In genomic region chr3:53463046-53463764, GRCm38 (mm10) we compare ENCODE assay signal across 8 mouse cellular contexts. TPM values are rescaled to one million over a fixed set of nuclear protein-coding genes. Genes with fewer than 3 reads are reported as not detected.
A peak's percentile ranks its signal among the peaks of the same experiment; 100 is the strongest.
DNase-seq lines count a peak whose midpoint lies in the region; ATAC-seq and TF ChIP-seq lines count a peak whose summit lies in the region.

TSS of gene Nhlrc3 (minus strand) at chr3:53463332.
TSS of gene Proser1 (plus strand) at chr3:53463666.

- H3K9me3 ChIP-seq in heart, embryonic 11.5 days (replicated peaks; ENCODE audit: control insufficient read depth, low read length): no peaks in the 10 kb centered on the region
- H3K9me3 ChIP-seq in kidney, embryonic 16.5 days (ENCODE audit: low read length): no peaks in the 10 kb centered on the region

- H3K79me2 ChIP-seq in liver, adult 2 months (ENCODE audit: control insufficient read depth, insufficient read depth, low read length): peaks cover 28% of the 10 kb centered on the region; the same call in 1 of the 2 replicates
- H3K79me2 ChIP-seq in myocyte (ENCODE audit: control insufficient read depth, insufficient read depth): peaks cover 63% of the 10 kb centered on the region

- WGBS in heart, embryonic 11.5 days (ENCODE audit: insufficient replicate concordance): under 1% methylated on average over 52 of the region's 52 CpGs
- WGBS in kidney, embryonic 16.5 days: under 1% methylated on average over 52 of the region's 52 CpGs
- WGBS in liver, adult 2 months: under 1% methylated on average over 52 of the region's 52 CpGs

- peak; percentile 93 for ATAC-seq in erythroblast, adult 5-6 weeks (replicated peaks; ENCODE audit: low FRiP score, poor library complexity, severe bottlenecking)
- peak; percentile 94 for ATAC-seq in heart, embryonic 11.5 days (replicated peaks; ENCODE audit: insufficient number of reproducible peaks, low FRiP score, low TSS enrichment)
- ATAC-seq in kidney, embryonic 16.5 days (ENCODE audit: low FRiP score, low TSS enrichment): peak; percentile 99

- DNase-seq in B cell, adult 2 months: peak; percentile 93 to 95
- peak; percentile 100 for DNase-seq in brain, adult 2 months (ENCODE audit: low read depth, low spot score)
- peak; percentile 93 for DNase-seq in liver, adult 2 months (ENCODE audit: extremely low read depth, low read depth, low spot score)
- DNase-seq in splenic B cell, adult 2 months (ENCODE audit: low read depth, low spot score): peak; percentile 98

- H3K4me2 ChIP-seq in heart, embryonic 11.5 days: peak within 1 kb of the TSS; percentile 66
- H3K4me2 ChIP-seq in kidney, embryonic 16.5 days (replicated peaks; ENCODE audit: low read depth, low read length): peak within 1 kb of the TSS; percentile 86
- H3K4me2 ChIP-seq in myocyte (ENCODE audit: low read depth): peak within 1 kb of the TSS; percentile 89

- H3K36me3 ChIP-seq in heart, embryonic 11.5 days (ENCODE audit: control insufficient read depth, insufficient read depth, low read length): peaks cover 2% of the 10 kb centered on the region; the same call in 1 of the 2 replicates
- H3K36me3 ChIP-seq in kidney, embryonic 16.5 days (ENCODE audit: insufficient read depth, low read length): peaks cover 14% of the 10 kb centered on the region; the same call in 1 of the 2 replicates
- peaks cover 3% of the 10 kb centered on the region; the same call in 1 of the 2 replicates for H3K36me3 ChIP-seq in liver, adult 2 months (ENCODE audit: control insufficient read depth, insufficient read depth, low read length)
- H3K36me3 ChIP-seq in myocyte (ENCODE audit: control insufficient read depth, insufficient read depth): no peaks in the 10 kb centered on the region
- no peaks in the 10 kb centered on the region for H3K36me3 ChIP-seq in splenic B cell, adult 2 months (ENCODE audit: control insufficient read depth, insufficient read depth, low read length, poor library complexity, severe bottlenecking)

- H3ac ChIP-seq in myocyte (ENCODE audit: control insufficient read depth, insufficient read length): peak within 1 kb of the TSS; percentile 21

- H3K4me1 ChIP-seq in heart, embryonic 11.5 days (ENCODE audit: control insufficient read depth, insufficient read depth, low read length): peaks cover 17% of the 10 kb centered on the region
- peaks cover 27% of the 10 kb centered on the region for H3K4me1 ChIP-seq in kidney, embryonic 16.5 days (ENCODE audit: insufficient read depth, low read length)
- H3K4me1 ChIP-seq in liver, adult 2 months (ENCODE audit: control insufficient read depth, insufficient read depth, low read length): peaks cover 11% of the 10 kb centered on the region

- peak within 1 kb of the TSS; percentile 96 for H3K4me3 ChIP-seq in heart, embryonic 11.5 days (ENCODE audit: low read depth, low read length)
- H3K4me3 ChIP-seq in kidney, embryonic 16.5 days (ENCODE audit: low read length): peak within 1 kb of the TSS; percentile 82
- H3K4me3 ChIP-seq in liver, adult 2 months (ENCODE audit: insufficient read depth, low read depth, low read length): peak within 1 kb of the TSS; percentile 91
- peak within 1 kb of the TSS; percentile 93 for H3K4me3 ChIP-seq in myocyte

- no peaks in the 10 kb centered on the region for H3K27me3 ChIP-seq in heart, embryonic 11.5 days (ENCODE audit: control insufficient read depth, insufficient read depth, low read length)
- H3K27me3 ChIP-seq in kidney, embryonic 16.5 days (ENCODE audit: insufficient read depth, low read length): no peaks in the 10 kb centered on the region
- H3K27me3 ChIP-seq in liver, adult 2 months (ENCODE audit: control insufficient read depth, insufficient read depth, low read length): no peaks in the 10 kb centered on the region
- no peaks in the 10 kb centered on the region for H3K27me3 ChIP-seq in myocyte (ENCODE audit: control insufficient read depth, insufficient read depth, insufficient read length)
- no peaks in the 10 kb centered on the region for H3K27me3 ChIP-seq in splenic B cell, adult 2 months (ENCODE audit: control insufficient read depth, insufficient read depth, low read length, poor library complexity, severe bottlenecking)

- peak within 1 kb of the TSS; percentile 73 for H3K27ac ChIP-seq in heart, embryonic 11.5 days (ENCODE audit: low read depth, low read length)
- H3K27ac ChIP-seq in kidney, embryonic 16.5 days (ENCODE audit: low read length): peak within 1 kb of the TSS; percentile 93
- H3K27ac ChIP-seq in liver, adult 2 months (replicated peaks; ENCODE audit: insufficient read depth, low read depth, low read length): peak within 1 kb of the TSS; percentile 92

- TF ChIP-seq CTCF in liver, adult 2 months (IDR thresholded peaks at IDR 0.05; ENCODE audit: low read depth, low read length): no peak

- 0 out of 2 replicates have a peak, but pooled peaks have one; percentile 36 for TF ChIP-seq POLR2A in liver, adult 2 months (IDR thresholded peaks at IDR 0.05; ENCODE audit: extremely low read depth, insufficient read depth, low read length)
- TF ChIP-seq POLR2A in myocyte (IDR thresholded peaks at IDR 0.05; ENCODE audit: insufficient read length, low read depth): peak; percentile 58

- H3K9ac ChIP-seq in heart, embryonic 11.5 days (ENCODE audit: low read depth, low read length): peak within 1 kb of the TSS; percentile 93
- peak within 1 kb of the TSS; percentile 89 for H3K9ac ChIP-seq in kidney, embryonic 16.5 days (replicated peaks; ENCODE audit: low read length)
- H3K9ac ChIP-seq in liver, adult 2 months (ENCODE audit: low read depth, low read length): peak within 1 kb of the TSS; percentile 89

TF ChIP-seq in myocyte, 11 proteins besides CTCF, POLR2A, EP300 and RAD21:
- TF ChIP-seq USF1 (IDR thresholded peaks at IDR 0.05; ENCODE audit: low read depth) (no peak), REST (IDR thresholded peaks at IDR 0.05; ENCODE audit: insufficient read depth, insufficient read length) (no peak), MYOG (IDR thresholded peaks at IDR 0.05; ENCODE audit: control insufficient read depth in 1 of 3, insufficient read depth in 1 of 3, insufficient read length in 2 of 3, low read depth in 2 of 3) (peak in 1 of 3 experiments; percentile 51), TCF3 (IDR thresholded peaks at IDR 0.05; ENCODE audit: insufficient read length, low read depth) (peak; percentile 17), SRF (IDR thresholded peaks at IDR 0.05; ENCODE audit: control insufficient read depth, insufficient read length, low read depth) (peak; percentile 87), POLR2AphosphoS2 (IDR thresholded peaks at IDR 0.05; ENCODE audit: insufficient read length, low read depth) (peak; percentile 23), MAX (IDR thresholded peaks at IDR 0.05; ENCODE audit: low read depth) (peak; percentile 99), CEBPB (IDR thresholded peaks at IDR 0.05; ENCODE audit: insufficient read depth, poor library complexity, severe bottlenecking) (no peak), TCF12 (IDR thresholded peaks at IDR 0.05; ENCODE audit: insufficient read depth, poor library complexity, severe bottlenecking) (no peak), MYOD1 (IDR thresholded peaks at IDR 0.05; ENCODE audit: control insufficient read depth in 1 of 3, insufficient read length in 2 of 3, low read depth in 2 of 3) (peak in 1 of 3 experiments; percentile 34), E2F4 (IDR thresholded peaks at IDR 0.05; ENCODE audit: insufficient read depth) (no peak)

RNA-seq across cellular contexts. Expression of gene Nhlrc3, which starts in this region (rescaled TPM):
- total RNA-seq in erythroblast, adult 5-6 weeks (2015; ENCODE audit: low replicate concordance): 0.96 and 3.6 TPM in 2 replicates
- 3.4 and 5.0 TPM in 2 replicates for total RNA-seq in erythroblast, adult 5-6 weeks (2017; ENCODE audit: low replicate concordance)
- polyA plus RNA-seq in heart, embryonic 11.5 days (2014; fragmentation: Nextera tagmentation; extraction: Ambion mirVana): 6.4 and 9.7 TPM in 2 replicates
- polyA plus RNA-seq in kidney, embryonic 16.5 days (2015; fragmentation: Nextera tagmentation; extraction: Ambion mirVana): 11.5 and 11.9 TPM in 2 replicates
- 8.0 and 9.0 TPM in 2 replicates for total RNA-seq in liver, adult 2 months (2014; rRNA removed)
- 5.9 and 6.6 TPM in 2 replicates for polyA plus RNA-seq in liver, adult 2 months (2012; rRNA removed)
- 3.7 TPM for polyA plus RNA-seq in myocyte (2012; fragmentation: generic; extraction: Trizol)

RNA-seq across cellular contexts. Expression of gene Proser1, which starts in this region (rescaled TPM):
- 10.4 and 11.7 TPM in 2 replicates for total RNA-seq in erythroblast, adult 5-6 weeks (2015; ENCODE audit: low replicate concordance)
- 0.34 and 1.1 TPM in 2 replicates for total RNA-seq in erythroblast, adult 5-6 weeks (2017; ENCODE audit: low replicate concordance)
- 12.4 and 17.6 TPM in 2 replicates for polyA plus RNA-seq in heart, embryonic 11.5 days (2014; fragmentation: Nextera tagmentation; extraction: Ambion mirVana)
- 19.6 and 25.0 TPM in 2 replicates for polyA plus RNA-seq in kidney, embryonic 16.5 days (2015; fragmentation: Nextera tagmentation; extraction: Ambion mirVana)
- 2.4 and 2.6 TPM in 2 replicates for total RNA-seq in liver, adult 2 months (2014; rRNA removed)
- polyA plus RNA-seq in liver, adult 2 months (2012; rRNA removed): 7.6 and 8.6 TPM in 2 replicates
- polyA plus RNA-seq in myocyte (2012; fragmentation: generic; extraction: Trizol): 6.5 TPM

Comparison
In these comparisons a context has a peak if more than half of its experiments do, and no peak if none do; other contexts are left out.
1. Peak in every context shown above with its lines: DNase-seq, ATAC-seq, H3K4me3 ChIP-seq and H3K27ac ChIP-seq.